ENCODE assay signal across 18 mouse cellular contexts in the genomic region with DNA sequence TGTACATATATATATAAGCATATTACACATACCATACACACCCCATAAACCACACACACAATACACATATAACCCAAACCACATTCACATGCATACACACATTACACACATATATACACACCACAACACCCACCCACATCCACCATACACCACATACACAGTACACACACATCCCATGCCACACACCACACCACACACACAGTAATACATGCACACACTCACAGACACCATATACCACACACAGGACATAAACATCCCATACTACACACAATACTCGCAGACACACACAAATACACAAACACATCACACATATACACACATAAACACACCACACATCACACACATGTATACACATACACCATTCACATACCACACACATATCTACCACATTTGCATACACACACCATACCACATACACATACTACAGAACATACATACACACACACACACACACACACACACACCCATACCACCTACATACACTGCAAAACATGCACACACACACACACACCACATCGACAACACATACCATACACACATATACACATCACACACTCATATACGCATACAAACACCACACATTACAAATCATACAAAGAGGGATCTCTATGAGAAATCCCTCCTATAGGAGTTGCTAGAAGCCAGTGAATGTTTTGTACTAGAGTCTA. TPM values are rescaled to one million over a fixed set of nuclear protein-coding genes. Genes with fewer than 3 reads are reported as not detected.
A peak's percentile ranks its signal among the peaks of the same experiment; 100 is the strongest.
DNase-seq lines count a peak whose midpoint lies in the region; ATAC-seq lines count a peak whose summit lies in the region.
"Had no signal": no experiment of that assay in that cellular context is flagged by ENCODE, and none has a peak within 500 bp of the region (broad histone marks: within the 10 kb centered on the region; RNA-seq: fewer than 3 reads in every experiment).

No protein-coding gene starts in this region.

- H3K4me3 ChIP-seq in embryonic facial prominence, embryonic 11.5 days (ENCODE audit: low read depth, low read length) = no peak overlapping the region
- H3K4me3 ChIP-seq in embryonic facial prominence, embryonic 10.5 days = no peak overlapping the region
- H3K4me3 ChIP-seq in forebrain, embryonic 12.5 days (replicated peaks) = no peak overlapping the region
- H3K4me3 ChIP-seq in hindbrain, embryonic 16.5 days (ENCODE audit: low read length) = no peak overlapping the region
- no peak overlapping the region for H3K4me3 ChIP-seq in midbrain, embryonic 16.5 days (ENCODE audit: low read depth, low read length)
- H3K4me3 ChIP-seq: stomach, embryonic 15.5 days had no signal

- H3K4me1 ChIP-seq in embryonic facial prominence, embryonic 11.5 days (ENCODE audit: control insufficient read depth, insufficient read depth, low read length) = no peaks in the 10 kb centered on the region
- H3K4me1 ChIP-seq in embryonic facial prominence, embryonic 10.5 days = peaks cover 2% of the 10 kb centered on the region; the same call in 1 of the 2 replicates
- H3K4me1 ChIP-seq in forebrain, embryonic 12.5 days = peaks cover 9% of the 10 kb centered on the region
- peaks cover 6% of the 10 kb centered on the region; the same call in 1 of the 2 replicates for H3K4me1 ChIP-seq in hindbrain, embryonic 16.5 days (ENCODE audit: control insufficient read depth, insufficient read depth, low read depth, low read length)
- peaks cover 15% of the 10 kb centered on the region for H3K4me1 ChIP-seq in midbrain, embryonic 16.5 days (ENCODE audit: control insufficient read depth, insufficient read depth, low read length)
- H3K4me1 ChIP-seq: stomach, embryonic 15.5 days had no signal

- H3K27me3 ChIP-seq in embryonic facial prominence, embryonic 11.5 days (ENCODE audit: control insufficient read depth, insufficient read depth, low read length) = no peaks in the 10 kb centered on the region
- no peaks in the 10 kb centered on the region for H3K27me3 ChIP-seq in embryonic facial prominence, embryonic 10.5 days (replicated peaks; ENCODE audit: low read depth, poor library complexity, severe bottlenecking)
- no peaks in the 10 kb centered on the region for H3K27me3 ChIP-seq in forebrain, embryonic 12.5 days
- H3K27me3 ChIP-seq in hindbrain, embryonic 16.5 days (replicated peaks; ENCODE audit: control insufficient read depth, insufficient read depth, low read length) = no peaks in the 10 kb centered on the region
- no peaks in the 10 kb centered on the region for H3K27me3 ChIP-seq in midbrain, embryonic 16.5 days (ENCODE audit: control insufficient read depth, insufficient read depth, low read depth, low read length)
- H3K27me3 ChIP-seq: stomach, embryonic 15.5 days had no signal

- no peaks in the 10 kb centered on the region for H3K9me3 ChIP-seq in embryonic facial prominence, embryonic 11.5 days (replicated peaks; ENCODE audit: control insufficient read depth, low read length)
- H3K9me3 ChIP-seq in embryonic facial prominence, embryonic 10.5 days = no peaks in the 10 kb centered on the region
- H3K9me3 ChIP-seq in forebrain, embryonic 12.5 days = no peaks in the 10 kb centered on the region
- no peaks in the 10 kb centered on the region for H3K9me3 ChIP-seq in hindbrain, embryonic 16.5 days (ENCODE audit: control insufficient read depth, low read length)
- H3K9me3 ChIP-seq in midbrain, embryonic 16.5 days (replicated peaks; ENCODE audit: control insufficient read depth, low read length, poor library complexity, severe bottlenecking) = no peaks in the 10 kb centered on the region
- H3K9me3 ChIP-seq: stomach, embryonic 15.5 days had no signal

- ATAC-seq in embryonic facial prominence, embryonic 11.5 days (replicated peaks; ENCODE audit: insufficient number of reproducible peaks, low FRiP score, low TSS enrichment, low read depth) = peak; percentile 70
- ATAC-seq in forebrain, embryonic 12.5 days (ENCODE audit: low FRiP score) = peak; percentile 43
- peak; percentile 61 for ATAC-seq in hindbrain, embryonic 16.5 days
- peak; percentile 69 for ATAC-seq in midbrain, embryonic 16.5 days
- no peak for ATAC-seq in megakaryocyte progenitor cell, adult 5-6 weeks (replicated peaks; ENCODE audit: poor library complexity)

- DNase-seq in embryonic facial prominence, embryonic 11.5 days (ENCODE audit: low spot score) = no peak
- DNase-seq in embryonic facial prominence, embryonic 10.5 days (ENCODE audit: low spot score) = no peak
- no peak for DNase-seq in frontal cortex, postnatal 10 days (ENCODE audit: low spot score in 2 of 2)
- no peak for DNase-seq in gastrocnemius, postnatal 10 days
- DNase-seq: thymus, postnatal 14 days had no signal

- no peak overlapping the region for H3K4me2 ChIP-seq in embryonic facial prominence, embryonic 11.5 days (ENCODE audit: low read depth, low read length)
- H3K4me2 ChIP-seq in forebrain, embryonic 12.5 days = no peak overlapping the region
- no peak overlapping the region for H3K4me2 ChIP-seq in hindbrain, embryonic 16.5 days (ENCODE audit: low read length)
- H3K4me2 ChIP-seq in midbrain, embryonic 16.5 days (ENCODE audit: low read length) = no peak overlapping the region
- H3K4me2 ChIP-seq: stomach, embryonic 15.5 days had no signal

- no peak overlapping the region for H3K27ac ChIP-seq in embryonic facial prominence, embryonic 11.5 days (replicated peaks; ENCODE audit: low read depth, low read length)
- H3K27ac ChIP-seq in embryonic facial prominence, embryonic 10.5 days (replicated peaks) = no peak overlapping the region
- no peak overlapping the region for H3K27ac ChIP-seq in forebrain, embryonic 12.5 days
- no peak overlapping the region for H3K27ac ChIP-seq in hindbrain, embryonic 16.5 days (ENCODE audit: low read depth, low read length)
- peak overlapping the region; percentile 61 for H3K27ac ChIP-seq in midbrain, embryonic 16.5 days (ENCODE audit: low read length)
- H3K27ac ChIP-seq: layer of hippocampus, adult 2 months; liver, embryonic 14.5 days; stomach, embryonic 15.5 days had no signal

- 95% methylated on average over 3 of the region's 3 CpGs for WGBS in embryonic facial prominence, embryonic 11.5 days
- whole genome bisulfite sequencing in embryonic facial prominence, embryonic 10.5 days = 90% methylated on average over 3 of the region's 3 CpGs
- WGBS in forebrain, embryonic 12.5 days = 92% methylated on average over 3 of the region's 3 CpGs
- WGBS in hindbrain, embryonic 16.5 days = 92% methylated on average over 3 of the region's 3 CpGs
- WGBS in midbrain, embryonic 16.5 days = 95% methylated on average over 3 of the region's 3 CpGs

- no peaks in the 10 kb centered on the region for H3K36me3 ChIP-seq in embryonic facial prominence, embryonic 11.5 days (replicated peaks; ENCODE audit: control insufficient read depth, insufficient read depth, low read depth, low read length)
- H3K36me3 ChIP-seq in embryonic facial prominence, embryonic 10.5 days (replicated peaks) = no peaks in the 10 kb centered on the region
- no peaks in the 10 kb centered on the region for H3K36me3 ChIP-seq in forebrain, embryonic 12.5 days (replicated peaks)
- no peaks in the 10 kb centered on the region for H3K36me3 ChIP-seq in hindbrain, embryonic 16.5 days (ENCODE audit: control insufficient read depth, insufficient read depth, low read length)
- no peaks in the 10 kb centered on the region for H3K36me3 ChIP-seq in midbrain, embryonic 16.5 days (ENCODE audit: control insufficient read depth, insufficient read depth, low read length)
- H3K36me3 ChIP-seq: stomach, embryonic 15.5 days had no signal

- H3K9ac ChIP-seq in embryonic facial prominence, embryonic 11.5 days (replicated peaks; ENCODE audit: low read length) = no peak overlapping the region
- no peak overlapping the region for H3K9ac ChIP-seq in forebrain, embryonic 12.5 days
- H3K9ac ChIP-seq in hindbrain, embryonic 16.5 days (ENCODE audit: low read depth, low read length) = no peak overlapping the region
- no peak overlapping the region for H3K9ac ChIP-seq in midbrain, embryonic 16.5 days (ENCODE audit: low read depth, low read length)
- H3K9ac ChIP-seq: liver, embryonic 14.5 days; stomach, embryonic 15.5 days had no signal

RNA-seq across cellular contexts. Expression of a gene that starts 19.3 kb away (rescaled TPM):
- not detected in 2 replicates for polyA plus RNA-seq in embryonic facial prominence, embryonic 11.5 days (2014; fragmentation: Nextera tagmentation; extraction: Ambion mirVana)
- not detected in 2 replicates for polyA plus RNA-seq in embryonic facial prominence, embryonic 10.5 days (2016; fragmentation: Nextera tagmentation; extraction: Ambion mirVana)
- polyA plus RNA-seq in forebrain, embryonic 12.5 days (2016; fragmentation: Nextera tagmentation; extraction: Ambion mirVana) = not detected in 2 replicates
- polyA plus RNA-seq in hindbrain, embryonic 16.5 days (2015; fragmentation: Nextera tagmentation; extraction: Ambion mirVana) = 0.55 and 0.56 TPM in 2 replicates
- polyA plus RNA-seq in midbrain, embryonic 16.5 days (2015; fragmentation: Nextera tagmentation; extraction: Ambion mirVana) = 0.24 and 0.45 TPM in 2 replicates
- total RNA-seq in megakaryocyte progenitor cell, adult 5-6 weeks (2015) = not detected in 2 replicates
- not detected in 2 replicates for total RNA-seq in megakaryocyte progenitor cell, adult 5-6 weeks (2017)
- total RNA-seq in gastrocnemius, postnatal 10 days (2021) = not detected
- total RNA-seq: granulocyte monocyte progenitor cell, adult 5-6 weeks; layer of hippocampus, adult 2 months; left cerebral cortex, adult 8-10 months had no signal
- polyA plus RNA-seq: heart, postnatal 0 days; intestine, embryonic 14.5 days; kidney, embryonic 16.5 days; liver, embryonic 14.5 days; small intestine, adult 2 months; stomach, embryonic 15.5 days had no signal
